Mouse (Mus musculus): Measurements from ENCODE around the gene Cutal. TPM values are rescaled to one million over a fixed set of nuclear protein-coding genes. Genes with fewer than 3 reads are reported as not detected.

Gene Cutal
- polyA plus RNA-seq, 1 experiment, result not detected

GRCm38 (mm10) chr2:34920144-34920543, 45.9 kb downstream of the Cutal start:
- Histone ChIP-seq H3K79me2 (ENCODE audit: control insufficient read depth, insufficient read depth) (no peaks in the 10 kb centered on the region), H3K4me3 (no peak overlapping the region), H3K27me3 (ENCODE audit: control insufficient read depth, insufficient read depth, insufficient read length) (no peaks in the 10 kb centered on the region), H3ac (ENCODE audit: control insufficient read depth, insufficient read length) (no peak overlapping the region), H3K4me2 (ENCODE audit: low read depth) (peak overlapping the region; percentile 26), H3K36me3 (ENCODE audit: control insufficient read depth, insufficient read depth) (no peaks in the 10 kb centered on the region)
- TF ChIP-seq MYOD1 (IDR thresholded peaks at IDR 0.05; ENCODE audit: control insufficient read depth in 1 of 3, insufficient read length in 2 of 3, low read depth in 2 of 3), result peak; percentile 74 to 96 (median 86)
- peak; percentile 83 to 94 (median 89) for TF ChIP-seq MYOG (IDR thresholded peaks at IDR 0.05; ENCODE audit: control insufficient read depth in 1 of 3, insufficient read depth in 1 of 3, insufficient read length in 2 of 3, low read depth in 2 of 3)
- TF ChIP-seq TCF12 (IDR thresholded peaks at IDR 0.05; ENCODE audit: insufficient read depth, poor library complexity, severe bottlenecking), result peak; percentile 86
- peak; percentile 57 for TF ChIP-seq TCF3 (IDR thresholded peaks at IDR 0.05; ENCODE audit: insufficient read length, low read depth)
- no peak for TF ChIP-seq POLR2A (IDR thresholded peaks at IDR 0.05; ENCODE audit: insufficient read length, low read depth)
- TF ChIP-seq USF1 (IDR thresholded peaks at IDR 0.05; ENCODE audit: low read depth), result peak; percentile 54

GRCm38 (mm10) chr2:34922729-34923128, 48.5 kb downstream of the Cutal start:
- Histone ChIP-seq H3ac (ENCODE audit: control insufficient read depth, insufficient read length) (no peak overlapping the region), H3K36me3 (ENCODE audit: control insufficient read depth, insufficient read depth) (no peaks in the 10 kb centered on the region), H3K4me3 (no peak overlapping the region), H3K79me2 (ENCODE audit: control insufficient read depth, insufficient read depth) (no peaks in the 10 kb centered on the region), H3K4me2 (ENCODE audit: low read depth) (no peak overlapping the region), H3K27me3 (ENCODE audit: control insufficient read depth, insufficient read depth, insufficient read length) (no peaks in the 10 kb centered on the region)
- TF ChIP-seq REST (IDR thresholded peaks at IDR 0.05; ENCODE audit: insufficient read depth, insufficient read length) (no peak), CEBPB (IDR thresholded peaks at IDR 0.05; ENCODE audit: insufficient read depth, poor library complexity, severe bottlenecking) (no peak), MYOG (IDR thresholded peaks at IDR 0.05; ENCODE audit: control insufficient read depth in 1 of 3, insufficient read depth in 1 of 3, insufficient read length in 2 of 3, low read depth in 2 of 3) (no peak), MYOD1 (IDR thresholded peaks at IDR 0.05; ENCODE audit: control insufficient read depth in 1 of 3, insufficient read length in 2 of 3, low read depth in 2 of 3) (no peak), POLR2AphosphoS2 (IDR thresholded peaks at IDR 0.05; ENCODE audit: insufficient read length, low read depth) (no peak), MAX (IDR thresholded peaks at IDR 0.05; ENCODE audit: low read depth) (no peak), SRF (IDR thresholded peaks at IDR 0.05; ENCODE audit: control insufficient read depth, insufficient read length, low read depth) (no peak), POLR2A (IDR thresholded peaks at IDR 0.05; ENCODE audit: insufficient read length, low read depth) (no peak), E2F4 (IDR thresholded peaks at IDR 0.05; ENCODE audit: insufficient read depth) (no peak), USF1 (IDR thresholded peaks at IDR 0.05; ENCODE audit: low read depth) (no peak)

- TF ChIP-seq USF1 (IDR thresholded peaks at IDR 0.05; ENCODE audit: low read depth) (no peak), TCF12 (IDR thresholded peaks at IDR 0.05; ENCODE audit: insufficient read depth, poor library complexity, severe bottlenecking) (no peak), TCF3 (IDR thresholded peaks at IDR 0.05; ENCODE audit: insufficient read length, low read depth) (no peak), REST (IDR thresholded peaks at IDR 0.05; ENCODE audit: insufficient read depth, insufficient read length) (no peak)
- H3K79me2 ChIP-seq (ENCODE audit: control insufficient read depth, insufficient read depth), result no peaks in the 10 kb centered on the region
- no peak overlapping the region for H3K4me2 ChIP-seq (ENCODE audit: low read depth)
- H3K27me3 ChIP-seq (ENCODE audit: control insufficient read depth, insufficient read depth, insufficient read length), result no peaks in the 10 kb centered on the region
- H3K4me3 ChIP-seq, result no peak overlapping the region
- no peak overlapping the region for H3ac ChIP-seq (ENCODE audit: control insufficient read depth, insufficient read length)
- no peaks in the 10 kb centered on the region for H3K36me3 ChIP-seq (ENCODE audit: control insufficient read depth, insufficient read depth)
These were observed 53.1 kb downstream of the Cutal start for GRCm38 (mm10) chr2:34927320-34927719.

- Histone ChIP-seq H3K4me2 (ENCODE audit: low read depth) (no peak overlapping the region), H3K4me3 (no peak overlapping the region), H3K79me2 (ENCODE audit: control insufficient read depth, insufficient read depth) (no peaks in the 10 kb centered on the region), H3ac (ENCODE audit: control insufficient read depth, insufficient read length) (no peak overlapping the region), H3K27me3 (ENCODE audit: control insufficient read depth, insufficient read depth, insufficient read length) (peaks cover 20% of the 10 kb centered on the region), H3K36me3 (ENCODE audit: control insufficient read depth, insufficient read depth) (no peaks in the 10 kb centered on the region)
- TF ChIP-seq REST (IDR thresholded peaks at IDR 0.05; ENCODE audit: insufficient read depth, insufficient read length), result no peak
- TF ChIP-seq TCF12 (IDR thresholded peaks at IDR 0.05; ENCODE audit: insufficient read depth, poor library complexity, severe bottlenecking), result no peak
- TF ChIP-seq SRF (IDR thresholded peaks at IDR 0.05; ENCODE audit: control insufficient read depth, insufficient read length, low read depth), result no peak
- no peak for TF ChIP-seq USF1 (IDR thresholded peaks at IDR 0.05; ENCODE audit: low read depth)
- TF ChIP-seq POLR2AphosphoS2 (IDR thresholded peaks at IDR 0.05; ENCODE audit: insufficient read length, low read depth), result no peak
- no peak for TF ChIP-seq TCF3 (IDR thresholded peaks at IDR 0.05; ENCODE audit: insufficient read length, low read depth)
- no peak for TF ChIP-seq MYOG (IDR thresholded peaks at IDR 0.05; ENCODE audit: control insufficient read depth in 1 of 3, insufficient read depth in 1 of 3, insufficient read length in 2 of 3, low read depth in 2 of 3)
- no peak for TF ChIP-seq MAX (IDR thresholded peaks at IDR 0.05; ENCODE audit: low read depth)
- no peak for TF ChIP-seq E2F4 (IDR thresholded peaks at IDR 0.05; ENCODE audit: insufficient read depth)
- no peak for TF ChIP-seq CEBPB (IDR thresholded peaks at IDR 0.05; ENCODE audit: insufficient read depth, poor library complexity, severe bottlenecking)
- no peak for TF ChIP-seq MYOD1 (IDR thresholded peaks at IDR 0.05; ENCODE audit: control insufficient read depth in 1 of 3, insufficient read length in 2 of 3, low read depth in 2 of 3)
- no peak for TF ChIP-seq POLR2A (IDR thresholded peaks at IDR 0.05; ENCODE audit: insufficient read length, low read depth)
These were observed 63.3 kb downstream of the Cutal start for GRCm38 (mm10) chr2:34937460-34937859.

- Histone ChIP-seq H3K27me3 (ENCODE audit: control insufficient read depth, insufficient read depth, insufficient read length) (peaks cover 22% of the 10 kb centered on the region), H3ac (ENCODE audit: control insufficient read depth, insufficient read length) (no peak overlapping the region), H3K4me3 (no peak overlapping the region), H3K36me3 (ENCODE audit: control insufficient read depth, insufficient read depth) (no peaks in the 10 kb centered on the region), H3K4me2 (ENCODE audit: low read depth) (peak overlapping the region; percentile 56), H3K79me2 (ENCODE audit: control insufficient read depth, insufficient read depth) (no peaks in the 10 kb centered on the region)
- peak; percentile 36 for TF ChIP-seq USF1 (IDR thresholded peaks at IDR 0.05; ENCODE audit: low read depth)
- no peak for TF ChIP-seq MYOD1 (IDR thresholded peaks at IDR 0.05; ENCODE audit: control insufficient read depth in 1 of 3, insufficient read length in 2 of 3, low read depth in 2 of 3)
- no peak for TF ChIP-seq E2F4 (IDR thresholded peaks at IDR 0.05; ENCODE audit: insufficient read depth)
These were observed 64.3 kb downstream of the Cutal start for GRCm38 (mm10) chr2:34938269-34939208.

Data from myocyte (in vitro differentiated cells).